Mouse (Mus musculus) liver, embryonic 13.5 days (tissue): ENCODE data around the gene Syne3. TPM values are rescaled to one million over a fixed set of nuclear protein-coding genes. Genes with fewer than 3 reads are reported as not detected.

Source experiments
- ATAC-seq: fragments of 200-750 bp; cut with Nextera tagmentation; 2 replicates; pipeline ENCODE4 v1.8.0; 2017; ENCODE audit warnings: low read depth, mild to moderate bottlenecking, moderate number of reproducible peaks, moderate library complexity
- DNase-seq: peaks from one replicate; pipeline ENCODE4 v3.0.0; 2022
- H3K27ac ChIP-seq: fragments of 300-500 bp; sonication (generic); 2 replicates; pipeline ENCODE4 v1.5.1; 2015; ENCODE audit warnings: moderate library complexity, mild to moderate bottlenecking, inconsistent platforms
- H3K27me3 ChIP-seq: fragments of 300-500 bp; sonication (generic); 2 replicates; pipeline ENCODE4 v1.6.1; 2015; ENCODE audit warnings: mild to moderate bottlenecking, inconsistent platforms
- H3K36me3 ChIP-seq: fragments of 300-500 bp; sonication (generic); 2 replicates; pipeline ENCODE4 v1.6.1; 2015; ENCODE audit warnings: mild to moderate bottlenecking, inconsistent platforms
- H3K4me1 ChIP-seq: fragments of 300-500 bp; sonication (generic); replicated peaks from 2 replicates; pipeline ENCODE4 v1.6.1; 2015; ENCODE audit warnings: inconsistent platforms
- H3K4me2 ChIP-seq: fragments of 300-500 bp; sonication (generic); 2 replicates; pipeline ENCODE4 v1.6.1; 2015; ENCODE audit warnings: inconsistent platforms, mild to moderate bottlenecking, moderate library complexity
- H3K4me3 ChIP-seq: fragments of 300-500 bp; sonication (generic); replicated peaks from 2 replicates; pipeline ENCODE4 v1.5.1; 2015; ENCODE audit warnings: mild to moderate bottlenecking, inconsistent platforms
- H3K9ac ChIP-seq: fragments of 300-500 bp; sonication (generic); 2 replicates; pipeline ENCODE4 v1.6.1; 2015; ENCODE audit warnings: mild to moderate bottlenecking, inconsistent platforms
- H3K9me3 ChIP-seq: fragments of 300-500 bp; sonication (generic); replicated peaks from 2 replicates; pipeline ENCODE4 v1.6.1; 2016; ENCODE audit warnings: inconsistent platforms
- WGBS: fragments of 180-500 bp; shearing (Covaris S2); methylation state at CpG from one replicate; pipeline ENCODE4 v1.1.7; 2015; ENCODE audit not compliant: insufficient replicate concordance; 5-methylcytosine and 5-hydroxymethylcytosine counted together
- polyA plus RNA-seq: library from polyadenylated mRNA; unstranded; fragments of >200 nt; fragmentation: Nextera tagmentation; extraction: Ambion mirVana; gene quantifications from 2 replicates; pipeline ENCODE4 v1.2.1, GENCODE M21; 2015

The Syne3 gene
- polyA plus RNA-seq = 2.0 TPM in 2 replicates

GRCm38 (mm10) chr12:105009370-105010212, at the start of gene Syne3:
TSS of gene Syne3 (minus strand) at chr12:105009809.
- WGBS = under 1% methylated on average over 60 of the region's 66 CpGs
- H3K4me3 ChIP-seq = peak within 1 kb of the TSS; percentile 84
- no peaks in the 10 kb centered on the region for H3K27me3 ChIP-seq
- peak within 1 kb of the TSS; percentile 95 for H3K4me2 ChIP-seq
- H3K4me1 ChIP-seq = peaks cover 92% of the 10 kb centered on the region
- no peaks in the 10 kb centered on the region for H3K9me3 ChIP-seq
- peak within 1 kb of the TSS; percentile 84 for H3K9ac ChIP-seq
- peak within 1 kb of the TSS; percentile 96 for H3K27ac ChIP-seq
- DNase-seq (peak; percentile 80), ATAC-seq (peak; percentile 90)
- no peaks in the 10 kb centered on the region for H3K36me3 ChIP-seq

GRCm38 (mm10) chr12:105055308-105055707, 45.7 kb upstream of the Syne3 start:
- Histone ChIP-seq H3K27ac (no peak overlapping the region), H3K4me1 (peaks cover 11% of the 10 kb centered on the region), H3K36me3 (0 out of 2 replicates have a peak, but pooled peaks cover 9% of the 10 kb centered on the region), H3K27me3 (no peaks in the 10 kb centered on the region), H3K4me2 (no peak overlapping the region), H3K9ac (no peak overlapping the region), H3K9me3 (0 out of 2 replicates have a peak, but pooled peaks cover 4% of the 10 kb centered on the region), H3K4me3 (no peak overlapping the region)
- ATAC-seq (peak; percentile 18; the same call in 1 of the 2 replicates), DNase-seq (no peak)
- WGBS = 73% methylated on average over 6 of the region's 6 CpGs

GRCm38 (mm10) chr12:105054041-105054440, 44.4 kb upstream of the Syne3 start:
- no peak overlapping the region for H3K4me3 ChIP-seq
- ATAC-seq (no peak), DNase-seq (no peak)
- 86% methylated on average over 15 of the region's 15 CpGs for WGBS
- H3K27ac ChIP-seq = no peak overlapping the region
- 0 out of 2 replicates have a peak, but pooled peaks cover 4% of the 10 kb centered on the region for H3K9me3 ChIP-seq
- no peak overlapping the region for H3K4me2 ChIP-seq
- H3K4me1 ChIP-seq = peaks cover 19% of the 10 kb centered on the region
- H3K9ac ChIP-seq = no peak overlapping the region
- H3K27me3 ChIP-seq = no peaks in the 10 kb centered on the region
- 0 out of 2 replicates have a peak, but pooled peaks cover 9% of the 10 kb centered on the region for H3K36me3 ChIP-seq

- Histone ChIP-seq H3K9me3 (0 out of 2 replicates have a peak, but pooled peaks cover 4% of the 10 kb centered on the region), H3K4me2 (no peak overlapping the region), H3K4me3 (no peak overlapping the region), H3K27ac (peak overlapping the region; percentile 52; the same call in 1 of the 2 replicates), H3K36me3 (peaks cover 34% of the 10 kb centered on the region), H3K9ac (no peak overlapping the region), H3K4me1 (peaks cover 36% of the 10 kb centered on the region), H3K27me3 (no peaks in the 10 kb centered on the region)
- peak; percentile 44 for DNase-seq
- WGBS = 19% methylated on average over 4 of the region's 4 CpGs
- no peak for ATAC-seq
Measured at GRCm38 (mm10) chr12:105050898-105051297, 41.3 kb upstream of the Syne3 start.

GRCm38 (mm10) chr12:105049813-105050212, 40.2 kb upstream of the Syne3 start:
- Histone ChIP-seq H3K4me1 (peaks cover 34% of the 10 kb centered on the region), H3K36me3 (peaks cover 45% of the 10 kb centered on the region), H3K4me2 (no peak overlapping the region), H3K9me3 (0 out of 2 replicates have a peak, but pooled peaks cover 4% of the 10 kb centered on the region), H3K9ac (no peak overlapping the region), H3K27ac (0 out of 2 replicates have a peak overlapping the region, but pooled peaks have one; percentile 34), H3K4me3 (no peak overlapping the region), H3K27me3 (no peaks in the 10 kb centered on the region)
- 71% methylated on average over 12 of the region's 12 CpGs for WGBS
- no peak for ATAC-seq
- no peak for DNase-seq

- Histone ChIP-seq H3K36me3 (peaks cover 59% of the 10 kb centered on the region), H3K4me3 (no peak overlapping the region), H3K9ac (no peak overlapping the region), H3K4me2 (no peak overlapping the region), H3K4me1 (peaks cover 43% of the 10 kb centered on the region), H3K27me3 (no peaks in the 10 kb centered on the region), H3K9me3 (no peaks in the 10 kb centered on the region), H3K27ac (peak overlapping the region; percentile 31)
- WGBS = 73% methylated on average over 17 of the region's 17 CpGs
- ATAC-seq (no peak), DNase-seq (no peak)
Measured at GRCm38 (mm10) chr12:105048301-105048863, 38.8 kb upstream of the Syne3 start.

- DNase-seq (no peak), ATAC-seq (no peak)
- Histone ChIP-seq H3K4me3 (no peak overlapping the region), H3K9ac (no peak overlapping the region), H3K36me3 (peaks cover 87% of the 10 kb centered on the region), H3K4me2 (no peak overlapping the region), H3K9me3 (no peaks in the 10 kb centered on the region), H3K27me3 (no peaks in the 10 kb centered on the region), H3K4me1 (peaks cover 61% of the 10 kb centered on the region), H3K27ac (no peak overlapping the region)
- 91% methylated on average over 9 of the region's 9 CpGs for WGBS
Measured at GRCm38 (mm10) chr12:105044775-105045174, 35.2 kb upstream of the Syne3 start.

GRCm38 (mm10) chr12:105043081-105043480, 33.5 kb upstream of the Syne3 start:
- Histone ChIP-seq H3K4me1 (peaks cover 65% of the 10 kb centered on the region), H3K36me3 (peaks cover 89% of the 10 kb centered on the region), H3K4me2 (no peak overlapping the region), H3K27me3 (no peaks in the 10 kb centered on the region), H3K4me3 (no peak overlapping the region), H3K9ac (no peak overlapping the region), H3K27ac (no peak overlapping the region), H3K9me3 (no peaks in the 10 kb centered on the region)
- 90% methylated on average over 5 of the region's 5 CpGs for WGBS
- DNase-seq = no peak
- no peak for ATAC-seq

- H3K9ac ChIP-seq = peak overlapping the region; percentile 100; the same call in 1 of the 2 replicates
- DNase-seq (no peak), ATAC-seq (no peak)
- 87% methylated on average over 7 of the region's 7 CpGs for WGBS
- H3K4me1 ChIP-seq = peaks cover 79% of the 10 kb centered on the region
- peak overlapping the region; percentile 99 for H3K27ac ChIP-seq
- H3K4me2 ChIP-seq = peak overlapping the region; percentile 91
- no peaks in the 10 kb centered on the region for H3K9me3 ChIP-seq
- peaks cover 93% of the 10 kb centered on the region for H3K36me3 ChIP-seq
- H3K4me3 ChIP-seq = no peak overlapping the region
- H3K27me3 ChIP-seq = no peaks in the 10 kb centered on the region
Measured at GRCm38 (mm10) chr12:105040950-105041349, 31.3 kb upstream of the Syne3 start.

GRCm38 (mm10) chr12:105039578-105040289, 30.1 kb upstream of the Syne3 start:
- H3K4me2 ChIP-seq = peak overlapping the region; percentile 91
- peaks cover 85% of the 10 kb centered on the region for H3K4me1 ChIP-seq
- DNase-seq (no peak), ATAC-seq (peak; percentile 68)
- peaks cover 93% of the 10 kb centered on the region for H3K36me3 ChIP-seq
- H3K27ac ChIP-seq = peak overlapping the region; percentile 99
- 42% methylated on average over 12 of the region's 12 CpGs for WGBS
- H3K4me3 ChIP-seq = peak overlapping the region; percentile 95
- H3K9me3 ChIP-seq = no peaks in the 10 kb centered on the region
- H3K9ac ChIP-seq = peak overlapping the region; percentile 100
- no peaks in the 10 kb centered on the region for H3K27me3 ChIP-seq

GRCm38 (mm10) chr12:105038918-105039317, 29.3 kb upstream of the Syne3 start:
- peak overlapping the region; percentile 91 for H3K4me2 ChIP-seq
- peaks cover 86% of the 10 kb centered on the region for H3K4me1 ChIP-seq
- H3K9ac ChIP-seq = peak overlapping the region; percentile 100
- DNase-seq (peak; percentile 86), ATAC-seq (peak; percentile 89)
- peaks cover 89% of the 10 kb centered on the region for H3K36me3 ChIP-seq
- H3K27ac ChIP-seq = peak overlapping the region; percentile 99
- H3K4me3 ChIP-seq = peak overlapping the region; percentile 95
- WGBS = 8% methylated on average over 7 of the region's 7 CpGs
- no peaks in the 10 kb centered on the region for H3K27me3 ChIP-seq
- no peaks in the 10 kb centered on the region for H3K9me3 ChIP-seq
